Mouse (Mus musculus): Measurements from ENCODE around the gene Gm42957. TPM values are rescaled to one million over a fixed set of nuclear protein-coding genes. Genes with fewer than 3 reads are reported as not detected.
A peak's percentile ranks its signal among the peaks of the same experiment; 100 is the strongest.
"Not testable (repeated sequence)": the region's sequence is repeated elsewhere in the genome, so short reads cannot be mapped to it uniquely, and the experiment has no call there.

Gm42957 gene
- polyA plus RNA-seq, 1 experiment = not detected

GRCm38 (mm10) chr3:96600639-96601250 is 34.5 kb upstream of the Gm42957 start, which contains the start of gene Lix1l:
Lix1l (plus strand) TSS chr3:96601149.
- peaks cover 47% of the 10 kb centered on the region for H3K27me3 ChIP-seq (ENCODE audit: control insufficient read depth, insufficient read depth, low read length)
- peaks cover 11% of the 10 kb centered on the region; the same call in 1 of the 2 replicates for H3K4me1 ChIP-seq (ENCODE audit: control insufficient read depth, insufficient read depth, insufficient read length, low read length)
- TF ChIP-seq POLR2A (IDR thresholded peaks at IDR 0.05; ENCODE audit: low read depth, low read length) (peak; percentile 46), CTCF (IDR thresholded peaks at IDR 0.05; ENCODE audit: extremely low read depth, insufficient read length, insufficient replicate concordance, low read depth, low read length) (no peak)
- H3K4me3 ChIP-seq (ENCODE audit: low read depth, low read length) = peak within 1 kb of the TSS; percentile 78
- H3K27ac ChIP-seq (ENCODE audit: insufficient read depth, low read depth, low read length) = peak within 1 kb of the TSS; percentile 34
- WGBS = 2% methylated on average over 27 of the region's 27 CpGs
- no peaks in the 10 kb centered on the region for H3K36me3 ChIP-seq (ENCODE audit: control insufficient read depth, insufficient read depth, low read length)

- peak overlapping the region; percentile 78 for H3K4me3 ChIP-seq (ENCODE audit: low read depth, low read length)
- peaks cover 11% of the 10 kb centered on the region; the same call in 1 of the 2 replicates for H3K4me1 ChIP-seq (ENCODE audit: control insufficient read depth, insufficient read depth, insufficient read length, low read length)
- H3K36me3 ChIP-seq (ENCODE audit: control insufficient read depth, insufficient read depth, low read length) = no peaks in the 10 kb centered on the region
- H3K27ac ChIP-seq (ENCODE audit: insufficient read depth, low read depth, low read length) = peak overlapping the region; percentile 34
- peaks cover 43% of the 10 kb centered on the region for H3K27me3 ChIP-seq (ENCODE audit: control insufficient read depth, insufficient read depth, low read length)
- 4% methylated on average over 40 of the region's 40 CpGs for WGBS
- TF ChIP-seq CTCF (IDR thresholded peaks at IDR 0.05; ENCODE audit: extremely low read depth, insufficient read length, insufficient replicate concordance, low read depth, low read length) = no peak
- peak; percentile 24; the same call in 1 of the 2 replicates for TF ChIP-seq POLR2A (IDR thresholded peaks at IDR 0.05; ENCODE audit: low read depth, low read length)
Measured at GRCm38 (mm10) chr3:96601251-96601787, 34.0 kb upstream of the Gm42957 start.

- WGBS = 56% methylated on average over 10 of the region's 10 CpGs
- TF ChIP-seq CTCF (IDR thresholded peaks at IDR 0.05; ENCODE audit: extremely low read depth, insufficient read length, insufficient replicate concordance, low read depth, low read length) (no peak), POLR2A (IDR thresholded peaks at IDR 0.05; ENCODE audit: low read depth, low read length) (no peak)
- Histone ChIP-seq H3K27me3 (ENCODE audit: control insufficient read depth, insufficient read depth, low read length) (peaks cover 35% of the 10 kb centered on the region), H3K4me3 (ENCODE audit: low read depth, low read length) (peak overlapping the region; percentile 27; the same call in 1 of the 2 replicates), H3K27ac (ENCODE audit: insufficient read depth, low read depth, low read length) (peak overlapping the region; percentile 34), H3K36me3 (ENCODE audit: control insufficient read depth, insufficient read depth, low read length) (no peaks in the 10 kb centered on the region), H3K4me1 (ENCODE audit: control insufficient read depth, insufficient read depth, insufficient read length, low read length) (peaks cover 8% of the 10 kb centered on the region; the same call in 1 of the 2 replicates)
Measured at GRCm38 (mm10) chr3:96601941-96602703, 33.2 kb upstream of the Gm42957 start.

- no peak overlapping the region for H3K4me3 ChIP-seq (ENCODE audit: low read depth, low read length)
- H3K27ac ChIP-seq (ENCODE audit: insufficient read depth, low read depth, low read length) = peak overlapping the region; percentile 34; the same call in 1 of the 2 replicates
- H3K27me3 ChIP-seq (ENCODE audit: control insufficient read depth, insufficient read depth, low read length) = peaks cover 30% of the 10 kb centered on the region
- no peaks in the 10 kb centered on the region for H3K36me3 ChIP-seq (ENCODE audit: control insufficient read depth, insufficient read depth, low read length)
- no peak for TF ChIP-seq CTCF (IDR thresholded peaks at IDR 0.05; ENCODE audit: extremely low read depth, insufficient read length, insufficient replicate concordance, low read depth, low read length)
- no peak for TF ChIP-seq POLR2A (IDR thresholded peaks at IDR 0.05; ENCODE audit: low read depth, low read length)
- 31% methylated on average over 5 of the region's 5 CpGs for WGBS
- H3K4me1 ChIP-seq (ENCODE audit: control insufficient read depth, insufficient read depth, insufficient read length, low read length) = peaks cover 8% of the 10 kb centered on the region; the same call in 1 of the 2 replicates
Measured at GRCm38 (mm10) chr3:96602704-96603084, 32.6 kb upstream of the Gm42957 start.

GRCm38 (mm10) chr3:96603311-96603710 is 32.0 kb upstream of the Gm42957 start:
- Histone ChIP-seq H3K4me3 (ENCODE audit: low read depth, low read length) (no peak overlapping the region), H3K36me3 (ENCODE audit: control insufficient read depth, insufficient read depth, low read length) (no peaks in the 10 kb centered on the region), H3K4me1 (ENCODE audit: control insufficient read depth, insufficient read depth, insufficient read length, low read length) (peaks cover 4% of the 10 kb centered on the region; the same call in 1 of the 2 replicates), H3K27me3 (ENCODE audit: control insufficient read depth, insufficient read depth, low read length) (peaks cover 24% of the 10 kb centered on the region), H3K27ac (ENCODE audit: insufficient read depth, low read depth, low read length) (no peak overlapping the region)
- TF ChIP-seq CTCF (IDR thresholded peaks at IDR 0.05; ENCODE audit: extremely low read depth, insufficient read length, insufficient replicate concordance, low read depth, low read length) = no peak
- TF ChIP-seq POLR2A (IDR thresholded peaks at IDR 0.05; ENCODE audit: low read depth, low read length) = no peak
- 63% methylated on average over 5 of the region's 5 CpGs for WGBS

GRCm38 (mm10) chr3:96606007-96606406 is 29.3 kb upstream of the Gm42957 start:
- H3K4me1 ChIP-seq (ENCODE audit: control insufficient read depth, insufficient read depth, insufficient read length, low read length); H3K27me3 ChIP-seq (ENCODE audit: control insufficient read depth, insufficient read depth, low read length); H3K36me3 ChIP-seq (ENCODE audit: control insufficient read depth, insufficient read depth, low read length); H3K27ac ChIP-seq (ENCODE audit: insufficient read depth, low read depth, low read length); H3K4me3 ChIP-seq (ENCODE audit: low read depth, low read length): not testable (repeated sequence)
- 86% methylated on average over 4 of the region's 4 CpGs for WGBS

- TF ChIP-seq POLR2A (IDR thresholded peaks at IDR 0.05; ENCODE audit: low read depth, low read length) = no peak
- no peak for TF ChIP-seq CTCF (IDR thresholded peaks at IDR 0.05; ENCODE audit: extremely low read depth, insufficient read length, insufficient replicate concordance, low read depth, low read length)
- H3K36me3 ChIP-seq (ENCODE audit: control insufficient read depth, insufficient read depth, low read length) = no peaks in the 10 kb centered on the region
- H3K4me1 ChIP-seq (ENCODE audit: control insufficient read depth, insufficient read depth, insufficient read length, low read length) = no peaks in the 10 kb centered on the region
- 0 out of 2 replicates have a peak, but pooled peaks cover 5% of the 10 kb centered on the region for H3K27me3 ChIP-seq (ENCODE audit: control insufficient read depth, insufficient read depth, low read length)
- WGBS = 86% methylated on average over 4 of the region's 4 CpGs
- no peak overlapping the region for H3K27ac ChIP-seq (ENCODE audit: insufficient read depth, low read depth, low read length)
- no peak overlapping the region for H3K4me3 ChIP-seq (ENCODE audit: low read depth, low read length)
Measured at GRCm38 (mm10) chr3:96606618-96607017, 28.7 kb upstream of the Gm42957 start.
